Mouse (Mus musculus) midbrain, embryonic 11.5 days (tissue): ENCODE measurements at regions not wholly inside any gene's neighbourhood (a gene's known extent, or its start where the extent isn't known, plus 50 kb on each side); places are given as distances from the start of the nearest gene placed in this dataset.
A peak's percentile ranks its signal among the peaks of the same experiment; 100 is the strongest.

Experiments
- ATAC-seq: fragments of 200-750 bp; cut with Nextera tagmentation; 2 replicates; pipeline ENCODE4 v1.8.0; 2017; ENCODE audit warnings: moderate TSS enrichment, moderate library complexity; ENCODE audit not compliant: low FRiP score
- DNase-seq: peaks from one replicate; pipeline ENCODE4 v3.0.0; 2015; ENCODE audit warnings: low spot score; ENCODE audit errors: missing footprints
- H3K27ac ChIP-seq: fragments of 300-500 bp; sonication (generic); 2 replicates; pipeline ENCODE4 v1.5.1; 2014; ENCODE audit warnings: low read depth, low read length
- H3K27me3 ChIP-seq: fragments of 300-500 bp; sonication (generic); 2 replicates; pipeline ENCODE4 v1.6.1; 2014; ENCODE audit warnings: mild to moderate bottlenecking, low read length, moderate library complexity, mixed read lengths; ENCODE audit not compliant: control insufficient read depth, insufficient read depth
- H3K36me3 ChIP-seq: fragments of 300-500 bp; sonication (generic); 2 replicates; pipeline ENCODE4 v1.6.1; 2014; ENCODE audit warnings: mild to moderate bottlenecking, low read length, moderate library complexity, mixed read lengths; ENCODE audit not compliant: control insufficient read depth, insufficient read depth
- H3K4me1 ChIP-seq: fragments of 300-500 bp; sonication (generic); 2 replicates; pipeline ENCODE4 v1.6.1; 2014; ENCODE audit warnings: low read length; ENCODE audit not compliant: control insufficient read depth, insufficient read depth
- H3K4me2 ChIP-seq: fragments of 300-500 bp; sonication (generic); 2 replicates; pipeline ENCODE4 v1.6.1; 2014; ENCODE audit warnings: mild to moderate bottlenecking, moderate library complexity
- H3K4me3 ChIP-seq: fragments of 300-500 bp; sonication (generic); 2 replicates; pipeline ENCODE4 v1.5.1; 2014; ENCODE audit warnings: low read depth, low read length
- H3K9ac ChIP-seq: fragments of 300-500 bp; sonication (generic); 2 replicates; pipeline ENCODE4 v1.6.1; 2014; ENCODE audit warnings: low read length
- H3K9me3 ChIP-seq: fragments of 300-500 bp; sonication (generic); 2 replicates; pipeline ENCODE4 v1.6.1; 2016; ENCODE audit warnings: low read length; ENCODE audit not compliant: control insufficient read depth
- WGBS: fragments of 180-500 bp; shearing (Covaris S2); extraction: QIAGEN DNeasy Blood & Tissue Kit; methylation state at CpG from one replicate; pipeline ENCODE4 v1.1.7; 2014; 5-methylcytosine and 5-hydroxymethylcytosine counted together

- no peaks in the 10 kb centered on the region for H3K36me3 ChIP-seq
- no peak overlapping the region for H3K4me3 ChIP-seq
- no peaks in the 10 kb centered on the region for H3K9me3 ChIP-seq
- no peak overlapping the region for H3K27ac ChIP-seq
- no peak overlapping the region for H3K9ac ChIP-seq
- no peaks in the 10 kb centered on the region for H3K4me1 ChIP-seq
- H3K27me3 ChIP-seq, result no peaks in the 10 kb centered on the region
- ATAC-seq (no peak), DNase-seq (no peak)
- H3K4me2 ChIP-seq, result no peak overlapping the region
- 49% methylated on average over 2 of the region's 2 CpGs for WGBS
Observed at GRCm38 (mm10) chr3:48911758-48912157, 845.4 kb downstream of the Pcdh18 start.

- Histone ChIP-seq H3K9me3 (no peaks in the 10 kb centered on the region), H3K4me1 (no peaks in the 10 kb centered on the region), H3K9ac (no peak overlapping the region), H3K36me3 (no peaks in the 10 kb centered on the region), H3K27ac (no peak overlapping the region), H3K4me3 (no peak overlapping the region), H3K27me3 (no peaks in the 10 kb centered on the region), H3K4me2 (no peak overlapping the region)
- DNase-seq (no peak), ATAC-seq (no peak)
- WGBS, result 84% methylated on average over 3 of the region's 3 CpGs
Observed at GRCm38 (mm10) chr3:48890403-48890802, 866.7 kb downstream of the Pcdh18 start.

GRCm38 (mm10) chr3:48887885-48888284 lies 869.2 kb downstream of the Pcdh18 start:
- ATAC-seq, result peak; percentile 62; the same call in 1 of the 2 replicates
- H3K4me1 ChIP-seq, result no peaks in the 10 kb centered on the region
- H3K36me3 ChIP-seq, result no peaks in the 10 kb centered on the region
- no peak for DNase-seq
- 59% methylated on average over 4 of the region's 4 CpGs for WGBS
- H3K4me2 ChIP-seq, result no peak overlapping the region
- no peak overlapping the region for H3K27ac ChIP-seq
- H3K9me3 ChIP-seq, result no peaks in the 10 kb centered on the region
- H3K9ac ChIP-seq, result no peak overlapping the region
- no peaks in the 10 kb centered on the region for H3K27me3 ChIP-seq
- H3K4me3 ChIP-seq, result no peak overlapping the region

- 85% methylated on average over 2 of the region's 2 CpGs for WGBS
- H3K4me2 ChIP-seq, result no peak overlapping the region
- H3K9ac ChIP-seq, result no peak overlapping the region
- ATAC-seq (no peak), DNase-seq (no peak)
- H3K4me3 ChIP-seq, result no peak overlapping the region
- H3K27me3 ChIP-seq, result no peaks in the 10 kb centered on the region
- no peak overlapping the region for H3K27ac ChIP-seq
- H3K4me1 ChIP-seq, result no peaks in the 10 kb centered on the region
- no peaks in the 10 kb centered on the region for H3K9me3 ChIP-seq
- H3K36me3 ChIP-seq, result no peaks in the 10 kb centered on the region
Observed at GRCm38 (mm10) chr3:48869527-48869926, 887.6 kb downstream of the Pcdh18 start.

- 60% methylated on average over 6 of the region's 6 CpGs for whole genome bisulfite sequencing
- Histone ChIP-seq H3K4me3 (no peak overlapping the region), H3K9me3 (no peaks in the 10 kb centered on the region), H3K9ac (no peak overlapping the region), H3K4me1 (no peaks in the 10 kb centered on the region), H3K27ac (no peak overlapping the region), H3K4me2 (no peak overlapping the region), H3K27me3 (no peaks in the 10 kb centered on the region), H3K36me3 (no peaks in the 10 kb centered on the region)
- DNase-seq (peak; percentile 96), ATAC-seq (no peak; the same call in 1 of the 2 replicates)
Observed at GRCm38 (mm10) chr3:48846049-48846653, 911.0 kb downstream of the Pcdh18 start.

GRCm38 (mm10) chr3:48840692-48841091 lies 916.4 kb downstream of the Pcdh18 start:
- ATAC-seq (no peak), DNase-seq (no peak)
- no peaks in the 10 kb centered on the region for H3K4me1 ChIP-seq
- H3K4me3 ChIP-seq, result no peak overlapping the region
- no peak overlapping the region for H3K4me2 ChIP-seq
- H3K27ac ChIP-seq, result no peak overlapping the region
- no peaks in the 10 kb centered on the region for H3K36me3 ChIP-seq
- 86% methylated on average over 3 of the region's 3 CpGs for WGBS
- H3K9me3 ChIP-seq, result no peaks in the 10 kb centered on the region
- H3K9ac ChIP-seq, result no peak overlapping the region
- H3K27me3 ChIP-seq, result no peaks in the 10 kb centered on the region

- peak; percentile 87 for DNase-seq
- 30% methylated on average over 6 of the region's 6 CpGs for WGBS
Observed at GRCm38 (mm10) chr3:48823360-48823759, 933.8 kb downstream of the Pcdh18 start.

GRCm38 (mm10) chr3:48804398-48804797 lies 952.7 kb downstream of the Pcdh18 start:
- no peak overlapping the region for H3K27ac ChIP-seq
- H3K9me3 ChIP-seq, result no peaks in the 10 kb centered on the region
- ATAC-seq, result no peak
- H3K4me3 ChIP-seq, result no peak overlapping the region
- no peak for DNase-seq
- H3K4me2 ChIP-seq, result no peak overlapping the region
- no peaks in the 10 kb centered on the region for H3K27me3 ChIP-seq
- no peaks in the 10 kb centered on the region for H3K4me1 ChIP-seq
- WGBS, result 75% methylated on average over 5 of the region's 5 CpGs
- H3K36me3 ChIP-seq, result no peaks in the 10 kb centered on the region
- no peak overlapping the region for H3K9ac ChIP-seq

More at GRCm38 (mm10) chr3:48823360-48823759, 933.8 kb downstream of the Pcdh18 start:
- Histone ChIP-seq H3K9me3 (no peaks in the 10 kb centered on the region), H3K4me1 (no peaks in the 10 kb centered on the region), H3K27ac (no peak overlapping the region), H3K9ac (no peak overlapping the region), H3K27me3 (no peaks in the 10 kb centered on the region; the same call in 1 of the 2 replicates), H3K36me3 (no peaks in the 10 kb centered on the region), H3K4me3 (no peak overlapping the region), H3K4me2 (no peak overlapping the region)
- peak; percentile 88 for ATAC-seq

- Histone ChIP-seq H3K4me3 (no peak overlapping the region), H3K4me1 (no peaks in the 10 kb centered on the region), H3K9me3 (no peaks in the 10 kb centered on the region), H3K4me2 (no peak overlapping the region), H3K9ac (no peak overlapping the region), H3K27ac (no peak overlapping the region), H3K36me3 (no peaks in the 10 kb centered on the region), H3K27me3 (no peaks in the 10 kb centered on the region)
- 87% methylated on average over 4 of the region's 4 CpGs for WGBS
- no peak for ATAC-seq
- no peak for DNase-seq
Observed at GRCm38 (mm10) chr3:48771709-48772108, 985.4 kb downstream of the Pcdh18 start.
